In genomic region chr10:119868995-119869579, GRCm38 (mm10) we compare ENCODE assay signal across 26 mouse cellular contexts.
A peak's percentile ranks its signal among the peaks of the same experiment; 100 is the strongest.
DNase-seq lines count a peak whose midpoint lies in the region; ATAC-seq and TF ChIP-seq lines count a peak whose summit lies in the region.
"Had no signal": no experiment of that assay in that cellular context is flagged by ENCODE, and none has a peak within 500 bp of the region (broad histone marks: within the 10 kb centered on the region; RNA-seq: fewer than 3 reads in every experiment).

No protein-coding gene starts in this region.

- H3K79me2 ChIP-seq in heart, adult 2 months (replicated peaks; ENCODE audit: control insufficient read depth, insufficient read depth, low read length): no peaks in the 10 kb centered on the region

- H3K9me3 ChIP-seq in heart, embryonic 11.5 days (replicated peaks; ENCODE audit: control insufficient read depth, low read length): no peaks in the 10 kb centered on the region
- 0 out of 2 replicates have a peak, but pooled peaks cover 11% of the 10 kb centered on the region for H3K9me3 ChIP-seq in midbrain, postnatal 0 days (ENCODE audit: low read length)
- 0 out of 2 replicates have a peak, but pooled peaks cover 8% of the 10 kb centered on the region for H3K9me3 ChIP-seq in forebrain, postnatal 0 days (ENCODE audit: low read length)
- H3K9me3 ChIP-seq: intestine, embryonic 15.5 days; lung, embryonic 15.5 days had no signal

- in situ Hi-C loops in Patski (cut with MboI; ENCODE audit: low pct_unique_long_range_greater_than_20kb): no loop called here

- 80% methylated on average over 11 of the region's 11 CpGs for WGBS in heart, embryonic 11.5 days (ENCODE audit: insufficient replicate concordance)
- WGBS in heart, adult 2 months: 65% methylated on average over 11 of the region's 11 CpGs
- 90% methylated on average over 11 of the region's 11 CpGs for WGBS in midbrain, postnatal 0 days
- 82% methylated on average over 11 of the region's 11 CpGs for WGBS in forebrain, postnatal 0 days

- TF ChIP-seq POLR2A in heart, adult 2 months (IDR thresholded peaks at IDR 0.05; ENCODE audit: insufficient read depth, low read depth, low read length): no peak

- TF ChIP-seq CTCF in heart, adult 2 months (IDR thresholded peaks at IDR 0.05): no peak
- no peak for TF ChIP-seq CTCF in Patski (IDR thresholded peaks at IDR 0.05)
- TF ChIP-seq CTCF in midbrain, postnatal 0 days (IDR thresholded peaks at IDR 0.05): no peak
- no peak for TF ChIP-seq CTCF in forebrain, postnatal 0 days (IDR thresholded peaks at IDR 0.05; ENCODE audit: low read depth)

- DNase-seq in heart, adult 2 months: no peak
- DNase-seq in right cerebral cortex, adult 18-20 months: peak; percentile 23
- no peak for DNase-seq in right cerebral cortex, postnatal 25 days
- DNase-seq in Patski (ENCODE audit: low read depth, low spot score): no peak
- DNase-seq in midbrain, postnatal 0 days (ENCODE audit: low spot score): no peak
- no peak for DNase-seq in forebrain, postnatal 0 days
- DNase-seq: adrenal gland, adult 2 months; cerebellum, adult 8-10 months; gastrocnemius, postnatal 36 days; kidney, adult 8-10 months; kidney, postnatal 25 days; layer of hippocampus, postnatal 36 days; liver, embryonic 13.5 days; right cerebral cortex, postnatal 4 days; thymus, postnatal 36 days had no signal

- intact Hi-C loops in heart, adult 2 months (cut with DNase I): no loop called here

- no peaks in the 10 kb centered on the region for H3K27me3 ChIP-seq in heart, embryonic 11.5 days (ENCODE audit: control insufficient read depth, insufficient read depth, low read length)
- H3K27me3 ChIP-seq in heart, adult 2 months (ENCODE audit: control insufficient read depth, insufficient read depth, low read length): no peaks in the 10 kb centered on the region
- no peaks in the 10 kb centered on the region for H3K27me3 ChIP-seq in Patski
- H3K27me3 ChIP-seq in midbrain, postnatal 0 days (ENCODE audit: insufficient read depth, low read length): no peaks in the 10 kb centered on the region
- no peaks in the 10 kb centered on the region for H3K27me3 ChIP-seq in forebrain, postnatal 0 days (ENCODE audit: insufficient read depth, low read length)
- H3K27me3 ChIP-seq: intestine, embryonic 15.5 days; limb, embryonic 13.5 days; liver, embryonic 13.5 days; lung, embryonic 15.5 days had no signal

- peaks cover 8% of the 10 kb centered on the region for H3K4me1 ChIP-seq in heart, embryonic 11.5 days (ENCODE audit: control insufficient read depth, insufficient read depth, low read length)
- H3K4me1 ChIP-seq in heart, adult 2 months (ENCODE audit: control insufficient read depth, insufficient read depth, low read length): no peaks in the 10 kb centered on the region
- H3K4me1 ChIP-seq in midbrain, postnatal 0 days (ENCODE audit: insufficient read depth, low read length): no peaks in the 10 kb centered on the region
- peaks cover 3% of the 10 kb centered on the region; the same call in 1 of the 2 replicates for H3K4me1 ChIP-seq in forebrain, postnatal 0 days (ENCODE audit: insufficient read depth)
- H3K4me1 ChIP-seq: embryonic facial prominence, embryonic 10.5 days; forebrain, embryonic 10.5 days; hindbrain, embryonic 10.5 days; intestine, embryonic 15.5 days; liver, embryonic 13.5 days; lung, embryonic 15.5 days had no signal

- POLR2A ChIA-PET in Patski (lab: Charles Lee): interaction anchor here (0.9 kb wide), 1 partner anchor 65 kb away, joined by 3 read pairs; no protein-coding TSS in a partner anchor

- ATAC-seq in heart, embryonic 11.5 days (replicated peaks; ENCODE audit: insufficient number of reproducible peaks, low FRiP score, low TSS enrichment): 0 out of 2 replicates have a peak, but pooled peaks have one; percentile 31
- ATAC-seq in Patski: peak; percentile 60
- ATAC-seq in midbrain, postnatal 0 days (ENCODE audit: low FRiP score): no peak
- no peak for ATAC-seq in forebrain, postnatal 0 days
- ATAC-seq: forebrain, embryonic 16.5 days; hindbrain, embryonic 16.5 days; intestine, embryonic 15.5 days had no signal

- TF ChIP-seq EP300 in heart, adult 2 months (IDR thresholded peaks at IDR 0.05; ENCODE audit: insufficient read depth, low read depth, low read length): no peak

- no peak overlapping the region for H3K4me2 ChIP-seq in heart, embryonic 11.5 days
- no peak overlapping the region for H3K4me2 ChIP-seq in midbrain, postnatal 0 days (ENCODE audit: low read depth, low read length, poor library complexity, severe bottlenecking)
- no peak overlapping the region for H3K4me2 ChIP-seq in forebrain, postnatal 0 days (ENCODE audit: low read depth)
- H3K4me2 ChIP-seq: intestine, embryonic 15.5 days; limb, embryonic 13.5 days; liver, embryonic 13.5 days; lung, embryonic 15.5 days; midbrain, embryonic 11.5 days had no signal

- CTCF ChIA-PET in Patski (lab: Charles Lee): no interaction called here

- no peak overlapping the region for H3K27ac ChIP-seq in heart, embryonic 11.5 days (ENCODE audit: low read depth, low read length)
- H3K27ac ChIP-seq in heart, adult 2 months: no peak overlapping the region
- H3K27ac ChIP-seq in midbrain, postnatal 0 days (ENCODE audit: low read depth, low read length): no peak overlapping the region
- no peak overlapping the region for H3K27ac ChIP-seq in forebrain, postnatal 0 days (ENCODE audit: low read depth, low read length)
- H3K27ac ChIP-seq: embryonic facial prominence, embryonic 10.5 days; forebrain, embryonic 10.5 days; hindbrain, embryonic 10.5 days; intestine, embryonic 15.5 days; layer of hippocampus, adult 2 months; limb, embryonic 13.5 days; liver, embryonic 13.5 days; lung, embryonic 15.5 days had no signal

- no peak overlapping the region for H3K9ac ChIP-seq in heart, embryonic 11.5 days (ENCODE audit: low read depth, low read length)
- no peak overlapping the region for H3K9ac ChIP-seq in heart, adult 2 months (ENCODE audit: low read depth, low read length)
- H3K9ac ChIP-seq in midbrain, postnatal 0 days (replicated peaks; ENCODE audit: low read length, poor library complexity, severe bottlenecking): no peak overlapping the region
- H3K9ac ChIP-seq in forebrain, postnatal 0 days: no peak overlapping the region
- H3K9ac ChIP-seq: intestine, embryonic 15.5 days; limb, embryonic 13.5 days; liver, embryonic 13.5 days; lung, embryonic 15.5 days had no signal

- H3K4me3 ChIP-seq in heart, embryonic 11.5 days (ENCODE audit: low read depth, low read length): no peak overlapping the region
- no peak overlapping the region for H3K4me3 ChIP-seq in heart, adult 2 months
- H3K4me3 ChIP-seq in midbrain, postnatal 0 days (ENCODE audit: low read depth, low read length): no peak overlapping the region
- no peak overlapping the region for H3K4me3 ChIP-seq in forebrain, postnatal 0 days (ENCODE audit: low read depth, low read length)
- H3K4me3 ChIP-seq: embryonic facial prominence, embryonic 10.5 days; forebrain, embryonic 10.5 days; hindbrain, embryonic 10.5 days; intestine, embryonic 15.5 days; layer of hippocampus, adult 2 months; limb, embryonic 13.5 days; liver, embryonic 13.5 days; lung, embryonic 15.5 days had no signal

- H3K36me3 ChIP-seq in heart, embryonic 11.5 days (ENCODE audit: control insufficient read depth, insufficient read depth, low read length): no peaks in the 10 kb centered on the region
- no peaks in the 10 kb centered on the region for H3K36me3 ChIP-seq in heart, adult 2 months (ENCODE audit: control insufficient read depth, insufficient read depth, low read length)
- 0 out of 2 replicates have a peak, but pooled peaks cover 5% of the 10 kb centered on the region for H3K36me3 ChIP-seq in midbrain, postnatal 0 days (ENCODE audit: insufficient read depth, low read length)
- H3K36me3 ChIP-seq in forebrain, postnatal 0 days (ENCODE audit: insufficient read depth): 0 out of 2 replicates have a peak, but pooled peaks cover 2% of the 10 kb centered on the region
- H3K36me3 ChIP-seq: embryonic facial prominence, embryonic 10.5 days; intestine, embryonic 15.5 days; liver, embryonic 13.5 days; lung, embryonic 15.5 days had no signal

Comparison
In these comparisons a context has a peak if more than half of its experiments do, and no peak if none do; other contexts are left out.
1. ATAC-seq: peak in heart, embryonic 11.5 days (single experiment) and Patski (single experiment); none in midbrain, postnatal 0 days (single experiment) and forebrain, postnatal 0 days (single experiment).